Mouse (Mus musculus): ENCODE measurements around the gene Agrp. TPM values are rescaled to one million over a fixed set of nuclear protein-coding genes. Genes with fewer than 3 reads are reported as not detected.
"Not testable (repeated sequence)": the region's sequence is repeated elsewhere in the genome, so short reads cannot be mapped to it uniquely, and the experiment has no call there.

The Agrp gene
- polyA plus RNA-seq, 1 experiment from 2014 or later = 2.0 TPM

- 7% methylated on average over 15 of the region's 15 CpGs for WGBS
- H3K9ac ChIP-seq = peak overlapping the region; percentile 54
- no peaks in the 10 kb centered on the region for H3K36me3 ChIP-seq
- peak overlapping the region; percentile 82 for H3K27ac ChIP-seq
- H3K9me3 ChIP-seq = no peaks in the 10 kb centered on the region
- H3K4me3 ChIP-seq = peak overlapping the region; percentile 30
- H3K4me2 ChIP-seq (replicated peaks) = peak overlapping the region; percentile 58
- peak; percentile 80 for ATAC-seq (ENCODE audit: low FRiP score, low read depth)
- H3K4me1 ChIP-seq = peaks cover 29% of the 10 kb centered on the region
- no peaks in the 10 kb centered on the region for H3K27me3 ChIP-seq
These were observed 43.3 kb downstream of the Agrp start for GRCm38 (mm10) chr8:105593859-105594258.

GRCm38 (mm10) chr8:105592431-105592830 is 44.8 kb downstream of the Agrp start:
- Histone ChIP-seq H3K4me3 (no peak overlapping the region), H3K36me3 (no peaks in the 10 kb centered on the region), H3K9ac (no peak overlapping the region), H3K9me3 (no peaks in the 10 kb centered on the region), H3K27ac (no peak overlapping the region), H3K4me2 (replicated peaks) (no peak overlapping the region), H3K4me1 (peaks cover 29% of the 10 kb centered on the region), H3K27me3 (no peaks in the 10 kb centered on the region)
- ATAC-seq (ENCODE audit: low FRiP score, low read depth) = no peak
- 64% methylated on average over 2 of the region's 2 CpGs for WGBS

- Histone ChIP-seq H3K27ac (no peak overlapping the region), H3K27me3 (no peaks in the 10 kb centered on the region), H3K9me3 (no peaks in the 10 kb centered on the region), H3K9ac (no peak overlapping the region), H3K4me2 (replicated peaks) (no peak overlapping the region), H3K4me1 (no peaks in the 10 kb centered on the region), H3K4me3 (no peak overlapping the region), H3K36me3 (no peaks in the 10 kb centered on the region)
- ATAC-seq (ENCODE audit: low FRiP score, low read depth) = no peak
- 65% methylated on average over 3 of the region's 3 CpGs for WGBS
These were observed 57.5 kb downstream of the Agrp start for GRCm38 (mm10) chr8:105579719-105580118.

- Histone ChIP-seq H3K9ac (no peak overlapping the region), H3K9me3 (no peaks in the 10 kb centered on the region), H3K4me1 (no peaks in the 10 kb centered on the region), H3K27me3 (no peaks in the 10 kb centered on the region), H3K4me3 (no peak overlapping the region), H3K4me2 (replicated peaks) (no peak overlapping the region), H3K27ac (no peak overlapping the region), H3K36me3 (no peaks in the 10 kb centered on the region)
- 65% methylated on average over 3 of the region's 3 CpGs for WGBS
- no peak for ATAC-seq (ENCODE audit: low FRiP score, low read depth)
These were observed 61.7 kb downstream of the Agrp start for GRCm38 (mm10) chr8:105575538-105575937.

GRCm38 (mm10) chr8:105574741-105575140 is 62.5 kb downstream of the Agrp start:
- no peak overlapping the region for H3K9ac ChIP-seq
- ATAC-seq (ENCODE audit: low FRiP score, low read depth) = no peak
- H3K4me3 ChIP-seq = no peak overlapping the region
- WGBS = 37% methylated on average over 6 of the region's 6 CpGs
- no peak overlapping the region for H3K4me2 ChIP-seq (replicated peaks)
- H3K27me3 ChIP-seq = no peaks in the 10 kb centered on the region
- no peaks in the 10 kb centered on the region for H3K4me1 ChIP-seq
- no peaks in the 10 kb centered on the region for H3K36me3 ChIP-seq
- no peaks in the 10 kb centered on the region for H3K9me3 ChIP-seq
- H3K27ac ChIP-seq = no peak overlapping the region

GRCm38 (mm10) chr8:105573427-105573826 is 63.8 kb downstream of the Agrp start:
- no peak for ATAC-seq (ENCODE audit: low FRiP score, low read depth)
- H3K27me3 ChIP-seq = no peaks in the 10 kb centered on the region
- H3K36me3 ChIP-seq = no peaks in the 10 kb centered on the region
- no peak overlapping the region for H3K9ac ChIP-seq
- H3K4me3 ChIP-seq = no peak overlapping the region
- H3K27ac ChIP-seq = no peak overlapping the region
- no peaks in the 10 kb centered on the region for H3K4me1 ChIP-seq
- H3K9me3 ChIP-seq = no peaks in the 10 kb centered on the region
- no peak overlapping the region for H3K4me2 ChIP-seq (replicated peaks)

- H3K27me3 ChIP-seq = 0 out of 2 replicates have a peak, but pooled peaks cover 8% of the 10 kb centered on the region
- no peak overlapping the region for H3K27ac ChIP-seq
- no peak for ATAC-seq (ENCODE audit: low FRiP score, low read depth)
- no peak overlapping the region for H3K4me3 ChIP-seq
- H3K4me2 ChIP-seq (replicated peaks) = no peak overlapping the region
- no peaks in the 10 kb centered on the region for H3K36me3 ChIP-seq
- peaks cover 5% of the 10 kb centered on the region; the same call in 1 of the 2 replicates for H3K4me1 ChIP-seq
- no peaks in the 10 kb centered on the region for H3K9me3 ChIP-seq
- 82% methylated on average over 9 of the region's 9 CpGs for WGBS
- H3K9ac ChIP-seq = no peak overlapping the region
These were observed 65.4 kb downstream of the Agrp start for GRCm38 (mm10) chr8:105571810-105572209.

- H3K4me1 ChIP-seq = peaks cover 29% of the 10 kb centered on the region
- H3K4me3 ChIP-seq = peak overlapping the region; percentile 87
- H3K27me3 ChIP-seq = 0 out of 2 replicates have a peak, but pooled peaks cover 8% of the 10 kb centered on the region
- no peak for ATAC-seq (ENCODE audit: low FRiP score, low read depth)
- peak overlapping the region; percentile 72 for H3K9ac ChIP-seq
- 27% methylated on average over 27 of the region's 27 CpGs for WGBS
- H3K4me2 ChIP-seq (replicated peaks) = peak overlapping the region; percentile 95
- H3K27ac ChIP-seq = no peak overlapping the region
- H3K9me3 ChIP-seq = no peaks in the 10 kb centered on the region
- H3K36me3 ChIP-seq = no peaks in the 10 kb centered on the region
These were observed 70.2 kb downstream of the Agrp start for GRCm38 (mm10) chr8:105566703-105567595.

- ATAC-seq (ENCODE audit: low FRiP score, low read depth) = peak; percentile 99
- Histone ChIP-seq H3K27ac (peak within 1 kb of the TSS; percentile 61), H3K27me3 (0 out of 2 replicates have a peak, but pooled peaks cover 8% of the 10 kb centered on the region), H3K4me3 (peak within 1 kb of the TSS; percentile 87), H3K4me2 (replicated peaks) (peak within 1 kb of the TSS; percentile 95), H3K9ac (peak within 1 kb of the TSS; percentile 87), H3K4me1 (peaks cover 29% of the 10 kb centered on the region), H3K36me3 (no peaks in the 10 kb centered on the region), H3K9me3 (no peaks in the 10 kb centered on the region)
- WGBS = 4% methylated on average over 51 of the region's 53 CpGs
These were observed 71.1 kb downstream of the Agrp start, which contains the start of gene Atp6v0d1 for GRCm38 (mm10) chr8:105565952-105566702. Gene Atp6v0d1, minus strand, starts transcription at chr8:105566047.

- H3K4me2 ChIP-seq (replicated peaks) = peak overlapping the region; percentile 95
- H3K4me3 ChIP-seq = peak overlapping the region; percentile 87
- peaks cover 29% of the 10 kb centered on the region for H3K4me1 ChIP-seq
- under 1% methylated on average over 31 of the region's 31 CpGs for WGBS
- H3K9ac ChIP-seq = peak overlapping the region; percentile 87
- H3K36me3 ChIP-seq = no peaks in the 10 kb centered on the region
- H3K27me3 ChIP-seq = 0 out of 2 replicates have a peak, but pooled peaks cover 8% of the 10 kb centered on the region
- peak overlapping the region; percentile 61; the same call in 1 of the 2 replicates for H3K27ac ChIP-seq
- ATAC-seq (ENCODE audit: low FRiP score, low read depth) = peak; percentile 66
- H3K9me3 ChIP-seq = no peaks in the 10 kb centered on the region
These were observed 71.8 kb downstream of the Agrp start for GRCm38 (mm10) chr8:105565401-105565881.

GRCm38 (mm10) chr8:105564573-105565229 is 72.5 kb downstream of the Agrp start:
- H3K36me3 ChIP-seq; H3K9me3 ChIP-seq; H3K27me3 ChIP-seq; H3K27ac ChIP-seq; ATAC-seq (ENCODE audit: low FRiP score, low read depth): not testable (repeated sequence)
- peaks cover 29% of the 10 kb centered on the region for H3K4me1 ChIP-seq
- H3K4me2 ChIP-seq (replicated peaks) = peak overlapping the region; percentile 95
- H3K4me3 ChIP-seq = peak overlapping the region; percentile 87
- peak overlapping the region; percentile 87 for H3K9ac ChIP-seq
- 89% methylated on average over 9 of the region's 9 CpGs for WGBS

Measured in limb, embryonic 13.5 days (tissue).